Mouse (Mus musculus): ENCODE results near the gene Cks1b.

Cks1b gene

DNA sequence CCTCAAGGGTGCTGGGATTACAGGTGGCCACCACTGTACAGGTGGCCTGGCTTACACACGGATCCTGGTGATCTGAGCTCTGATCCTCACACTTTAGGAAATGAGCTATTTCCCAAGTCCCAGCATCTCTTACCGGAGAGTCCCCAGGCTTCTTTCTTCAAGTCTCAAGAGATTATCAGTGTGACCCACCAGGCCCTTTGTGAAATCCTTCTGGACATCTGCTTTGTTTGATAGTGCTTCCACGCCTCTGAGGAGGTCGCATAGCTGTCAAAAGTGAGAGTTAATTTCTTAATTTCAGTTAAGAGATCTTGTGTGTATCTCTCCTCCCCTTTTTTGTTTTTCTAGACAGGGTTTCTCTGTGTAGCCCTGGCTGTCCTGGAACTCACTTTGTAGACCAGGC lies 7.7 kb upstream of the Cks1b start:
- no peak for DNase-seq (ENCODE audit: low read depth, low spot score)

DNA sequence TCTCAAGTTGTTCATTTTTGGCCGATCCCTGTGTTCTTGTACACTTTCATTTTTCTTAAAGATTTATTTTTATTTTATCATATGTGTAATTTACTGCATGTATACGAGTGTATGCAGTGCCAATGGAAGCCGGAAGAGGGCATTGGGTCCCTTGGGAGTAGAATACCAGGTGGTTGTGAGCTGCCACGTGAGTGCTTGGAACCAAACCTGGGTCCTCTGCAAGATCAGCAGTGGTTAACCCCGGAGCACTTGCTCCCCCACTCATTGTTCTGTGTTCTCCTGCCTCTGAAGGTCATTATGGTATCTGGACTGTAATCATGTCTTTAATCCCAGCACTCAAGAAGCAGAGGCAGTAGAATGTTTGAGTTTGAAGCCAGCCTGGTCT lies 7.0 kb upstream of the Cks1b start:
- no peak for DNase-seq (ENCODE audit: low read depth, low spot score)

DNA sequence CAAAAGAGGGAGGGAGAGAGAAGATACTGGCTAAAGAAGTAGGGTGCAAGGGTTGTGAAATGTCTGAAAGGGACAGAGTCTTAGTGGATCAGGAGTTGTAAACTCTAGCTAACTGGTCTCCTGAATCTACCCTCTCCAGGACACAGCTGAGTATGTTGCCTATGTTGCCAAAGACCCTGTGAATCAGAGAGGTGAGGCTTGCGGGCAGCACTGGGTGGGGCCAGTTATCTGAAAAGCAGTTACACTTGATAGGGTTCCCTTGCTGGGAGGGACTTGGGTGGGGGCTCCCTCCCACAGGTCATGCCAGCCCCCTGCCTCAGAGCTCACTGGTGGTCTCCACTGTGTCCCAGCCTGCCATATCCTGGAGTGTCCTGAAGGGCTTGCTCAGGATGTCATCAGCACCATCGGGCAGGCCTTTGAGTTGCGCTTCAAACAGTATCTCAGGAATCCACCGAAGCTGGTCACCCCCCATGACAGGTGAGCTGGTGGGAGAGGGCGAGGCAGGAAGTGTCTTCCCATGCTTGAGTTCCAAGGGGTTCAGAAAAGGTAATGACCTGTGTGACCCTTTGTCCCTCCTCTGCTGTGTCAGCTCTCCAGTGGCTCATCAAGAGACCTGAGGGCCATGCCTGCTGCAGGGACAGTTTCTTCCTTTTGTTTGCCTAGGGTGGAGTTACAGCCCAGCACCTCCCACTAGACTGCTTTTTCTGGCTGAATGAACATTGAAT lies 6.4 kb upstream of the Cks1b start:
- DNase-seq (ENCODE audit: low read depth, low spot score) = no peak

DNA sequence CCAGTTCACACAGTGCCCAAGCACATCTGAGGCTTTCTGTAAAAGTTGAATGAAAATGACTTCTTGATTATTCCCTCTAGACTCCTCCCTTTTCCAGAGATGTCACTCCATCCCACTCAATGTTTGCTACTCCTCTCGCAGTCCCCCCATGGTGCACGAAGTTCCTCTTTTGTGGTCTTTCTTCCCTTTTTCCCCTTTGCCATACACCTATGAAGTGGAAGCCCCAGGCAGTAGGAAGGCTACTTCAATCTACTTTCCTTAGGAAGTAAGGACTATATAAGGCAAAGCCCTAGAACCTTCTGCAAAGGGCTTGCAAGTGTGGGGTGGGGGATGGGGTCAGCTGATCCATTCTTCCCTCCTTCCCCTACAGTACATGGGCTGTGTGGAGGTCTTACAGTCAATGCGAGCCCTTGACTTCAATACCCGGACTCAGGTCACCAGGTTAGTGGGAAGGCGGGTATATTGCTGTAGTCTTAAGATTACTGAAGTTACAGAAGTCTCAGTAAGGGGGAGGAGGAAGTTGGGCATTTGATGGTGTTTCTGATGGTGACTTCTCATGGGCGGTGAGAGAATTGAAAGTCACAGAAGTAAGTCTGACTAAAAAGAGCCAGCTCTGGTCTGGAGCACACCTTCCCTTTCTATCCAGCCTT lies 4.5 kb upstream of the Cks1b start:
- no peak for DNase-seq (ENCODE audit: low read depth, low spot score)

DNA sequence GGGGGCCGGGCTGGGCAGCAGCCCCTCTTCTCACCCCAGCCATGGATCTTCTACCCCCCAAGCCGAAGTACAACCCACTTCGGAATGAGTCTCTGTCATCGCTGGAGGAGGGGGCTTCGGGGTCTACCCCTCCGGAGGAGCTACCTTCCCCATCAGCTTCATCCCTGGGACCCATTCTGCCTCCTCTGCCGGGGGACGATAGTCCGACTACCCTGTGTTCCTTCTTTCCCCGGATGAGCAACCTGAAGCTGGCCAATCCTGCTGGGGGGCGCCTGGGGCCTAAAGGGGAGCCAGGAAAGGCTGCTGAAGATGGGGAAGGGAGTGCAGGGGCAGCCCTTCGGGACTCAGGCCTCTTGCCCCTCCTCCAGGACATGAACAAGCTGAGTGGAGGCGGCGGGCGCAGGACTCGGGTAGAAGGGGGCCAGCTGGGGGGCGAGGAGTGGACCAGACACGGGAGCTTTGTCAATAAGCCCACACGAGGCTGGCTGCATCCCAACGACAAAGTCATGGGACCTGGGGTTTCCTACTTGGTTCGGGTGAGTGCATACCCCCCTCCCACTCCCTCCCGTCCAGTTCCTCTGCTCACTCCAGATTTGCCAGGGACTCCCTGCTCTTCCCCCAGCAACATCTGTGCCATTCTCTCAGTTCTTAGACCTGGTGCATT lies 3.8 kb upstream of the Cks1b start:
- no peak for DNase-seq (ENCODE audit: low read depth, low spot score)

DNA sequence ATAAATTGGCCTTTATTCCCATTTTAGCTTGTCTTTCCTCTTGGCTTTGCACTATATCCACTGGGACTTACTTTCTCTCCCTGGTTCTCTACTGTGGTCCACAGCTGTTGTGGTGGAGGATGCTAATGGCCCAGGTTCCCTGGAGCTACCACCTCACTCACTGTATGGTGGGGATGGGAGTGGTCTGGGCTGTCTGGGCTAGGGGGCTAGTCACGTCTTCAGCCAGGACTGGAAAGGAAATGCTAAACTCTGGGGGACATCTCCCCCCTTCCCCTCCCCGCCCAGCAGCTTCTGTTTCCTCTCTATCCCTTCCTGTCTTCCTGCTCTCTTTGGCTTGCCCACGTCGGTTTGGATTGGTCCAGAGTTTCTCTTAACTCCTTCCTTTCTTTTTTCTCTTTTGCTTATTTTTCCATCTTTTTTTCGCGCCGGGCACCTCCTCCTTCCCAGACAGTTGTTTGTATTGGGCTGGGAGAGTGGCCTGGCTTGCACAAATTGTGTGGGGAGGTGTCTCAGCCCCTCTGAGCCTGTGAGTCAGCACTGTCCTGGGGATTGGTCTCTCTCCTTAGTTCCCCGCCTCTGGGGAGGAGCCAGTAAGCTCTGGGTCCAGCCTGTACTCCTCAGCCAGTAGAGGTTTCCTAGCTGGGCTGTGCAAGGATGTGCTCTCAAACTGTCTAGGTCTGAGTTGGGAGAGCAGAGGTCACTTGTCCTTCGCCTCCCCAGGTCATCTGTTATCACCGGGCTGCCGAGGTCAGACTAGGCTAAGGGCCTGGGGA lies 3.0 kb upstream of the Cks1b start:
- no peak for DNase-seq (ENCODE audit: low read depth, low spot score)

DNA sequence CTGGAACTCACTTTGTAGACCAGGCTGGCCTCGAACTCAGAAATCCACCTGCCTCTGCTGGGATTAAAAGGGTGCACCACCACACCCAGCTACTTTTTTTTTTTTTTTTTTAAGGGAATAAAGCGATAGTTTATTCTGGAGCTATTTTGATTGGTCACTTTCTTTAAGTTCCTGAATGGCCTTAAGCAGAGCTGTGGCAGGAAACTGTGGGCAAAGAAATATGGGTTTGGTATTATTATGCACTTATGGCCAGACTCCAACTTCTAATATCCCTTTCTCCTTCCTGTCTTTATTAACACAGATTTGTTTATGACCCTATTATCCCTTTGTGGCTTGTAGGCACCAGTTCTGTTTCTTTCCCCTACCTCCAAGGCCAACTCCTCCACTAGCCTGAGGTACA lies 2.2 kb upstream of the Cks1b start:
- no peak for DNase-seq (ENCODE audit: low read depth, low spot score)

DNA sequence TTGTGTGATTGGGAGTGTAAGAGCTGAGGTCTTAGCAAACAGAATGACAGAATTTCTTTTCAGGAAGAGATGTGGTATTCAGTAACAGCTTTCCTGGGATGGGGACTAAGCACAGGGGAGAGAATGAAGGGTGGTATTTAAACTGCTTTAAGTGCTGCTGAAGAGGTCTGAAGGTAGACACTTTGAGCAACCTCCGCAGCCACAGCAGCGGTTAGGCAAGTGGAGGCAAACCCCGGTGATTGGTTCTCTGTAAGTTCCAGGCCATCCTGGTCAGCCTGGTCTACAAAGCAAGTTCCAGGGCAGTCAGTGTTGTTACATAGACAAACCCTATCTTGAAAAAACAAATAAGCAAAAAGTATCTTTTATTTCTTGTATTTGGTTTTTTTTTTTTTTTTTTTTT lies 1.8 kb upstream of the Cks1b start:
- DNase-seq (ENCODE audit: low read depth, low spot score) = no peak

DNA sequence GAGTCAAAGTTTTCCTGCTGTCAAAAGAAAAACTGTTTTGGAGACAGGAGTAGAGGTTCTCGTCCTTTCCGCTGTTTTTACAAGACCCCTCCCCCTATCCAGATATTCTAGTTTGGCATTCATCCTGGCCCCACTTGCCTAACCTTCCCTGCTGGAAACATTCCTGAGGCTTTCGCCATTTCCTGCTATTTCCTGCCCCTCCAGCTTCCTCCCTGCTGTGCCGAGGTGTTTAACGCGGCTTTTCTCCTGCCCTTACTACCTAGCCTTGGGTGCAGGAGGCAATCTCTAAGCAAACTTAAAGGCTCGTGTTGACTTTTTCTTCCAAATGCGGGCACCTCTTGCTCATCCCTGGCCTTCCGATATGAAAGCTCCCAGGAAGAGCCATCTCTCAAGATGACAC lies 1.4 kb upstream of the Cks1b start:
- no peak for DNase-seq (ENCODE audit: low read depth, low spot score)

DNA sequence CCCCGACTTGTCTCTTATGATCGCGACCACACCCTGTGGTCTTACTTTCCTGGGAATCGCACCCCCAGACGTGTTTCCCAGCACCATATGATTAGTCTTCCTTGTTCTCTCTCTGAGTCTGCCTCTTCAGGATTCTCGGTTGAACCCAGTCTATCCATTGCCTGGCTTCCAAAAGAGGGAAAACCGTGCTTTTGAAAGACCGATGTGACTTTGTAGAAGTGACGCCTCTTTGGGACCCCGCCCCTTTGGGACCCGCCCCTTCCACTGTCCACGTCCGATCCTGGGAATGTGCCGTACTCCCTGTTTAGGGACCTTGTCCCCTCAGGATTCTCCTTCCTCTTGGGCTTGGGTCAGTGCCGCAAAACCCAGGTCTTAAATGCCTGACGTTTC lies 673 bp upstream of the Cks1b start:
- no peak for DNase-seq (ENCODE audit: low read depth, low spot score)

DNA sequence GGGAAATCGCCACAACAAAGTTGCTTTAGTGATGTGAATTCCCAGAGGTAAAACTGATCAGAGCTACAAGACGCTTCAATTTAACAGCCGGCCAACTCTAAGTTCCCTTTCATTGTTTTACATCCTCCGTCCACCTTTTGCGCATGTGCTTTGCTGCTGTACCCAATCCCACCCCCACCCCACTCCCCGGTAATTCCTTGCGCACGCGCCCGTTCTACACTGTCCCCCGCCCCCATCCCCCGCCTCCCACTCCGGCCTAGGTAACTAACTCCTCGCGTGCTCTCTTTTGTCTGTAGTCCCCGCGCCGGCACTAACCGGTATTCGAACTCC lies 378 bp downstream of the Cks1b start:
- no peak for DNase-seq (ENCODE audit: low read depth, low spot score)

DNA sequence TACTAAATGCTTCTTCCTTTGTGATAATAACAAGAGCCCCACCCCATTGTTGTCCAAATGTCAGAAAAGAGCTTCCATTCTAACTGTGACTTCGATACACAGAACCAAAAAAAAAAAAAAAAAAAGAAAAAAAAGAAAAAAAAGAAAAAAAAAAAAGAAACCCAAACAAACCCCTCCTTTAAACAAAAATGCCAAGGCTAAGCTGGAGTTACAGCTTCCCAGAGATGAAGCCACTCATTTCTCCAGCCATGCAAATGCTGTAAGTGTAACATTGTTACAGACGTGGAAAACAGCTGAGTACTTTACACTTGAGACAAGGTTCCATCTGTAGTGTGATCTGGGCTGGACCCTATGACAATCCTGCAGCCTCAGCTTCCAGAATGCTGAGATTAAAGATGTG lies 1.1 kb downstream of the Cks1b start:
- no peak for DNase-seq (ENCODE audit: low read depth, low spot score)

DNA sequence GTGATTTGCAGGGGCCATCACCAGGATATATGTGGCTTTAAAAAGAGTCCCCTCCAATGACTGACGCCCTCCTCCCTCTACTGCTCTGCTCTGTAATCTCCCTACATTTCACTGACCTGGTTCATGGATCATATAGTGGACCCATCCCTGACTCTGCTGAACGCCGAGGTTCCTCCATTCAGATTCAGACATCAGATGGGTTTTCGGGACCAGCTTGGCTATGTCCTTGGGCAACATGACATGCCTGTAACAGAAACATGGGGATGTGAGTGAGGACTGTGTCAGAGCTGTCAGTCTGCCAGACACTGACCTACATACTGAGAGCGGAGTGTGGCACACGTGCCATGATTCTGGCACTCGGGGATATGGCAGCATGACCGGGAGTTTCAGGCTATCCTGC lies 2.0 kb downstream of the Cks1b start:
- no peak for DNase-seq (ENCODE audit: low read depth, low spot score)

DNA sequence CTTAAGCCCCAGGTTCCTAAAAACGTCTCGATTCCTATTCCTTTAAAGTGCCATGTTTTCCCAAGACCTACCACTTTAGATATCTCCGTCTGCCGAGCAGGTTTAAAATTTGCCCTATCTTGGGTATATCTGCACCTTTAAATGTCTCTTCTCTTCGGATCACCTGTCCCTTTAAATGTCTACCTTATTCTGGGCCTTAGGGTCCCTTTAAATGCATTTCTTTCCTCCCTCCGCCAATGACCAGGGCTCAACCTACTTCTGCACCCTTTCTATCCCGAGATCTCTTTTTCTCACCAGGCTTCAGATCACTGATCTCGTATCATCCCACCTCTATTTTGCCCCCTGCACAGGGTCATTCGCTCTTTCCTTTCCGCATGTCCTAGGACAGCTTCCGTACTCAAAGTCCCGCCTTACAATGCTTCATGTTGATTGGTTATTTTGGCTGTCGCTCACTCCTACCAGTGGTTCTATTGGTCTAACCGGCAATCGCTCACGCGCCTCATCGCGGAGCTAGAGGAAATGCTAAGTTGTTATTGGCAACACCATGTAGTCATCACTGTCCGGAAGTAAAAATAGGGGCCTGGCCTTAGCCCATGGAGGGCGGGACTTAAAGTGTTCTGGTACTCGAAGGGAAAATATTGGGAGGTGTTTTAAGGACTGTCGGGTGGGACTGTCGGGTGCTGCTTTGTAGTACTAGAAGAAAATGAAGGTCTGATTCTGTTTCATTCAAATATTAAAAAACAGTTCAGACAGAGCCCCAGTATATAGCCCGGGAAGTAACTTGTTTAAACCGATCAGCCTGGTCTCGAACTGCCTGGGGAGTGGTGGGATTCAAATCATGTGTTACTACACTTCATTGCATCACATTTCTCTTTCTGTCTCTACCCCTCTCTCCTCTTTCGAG lies 6.4 kb downstream of the Cks1b start, which contains the start of gene Flad1:
Gene Flad1, minus strand, starts transcription at position 381 of the 904 bp plus-strand sequence.
- peak; percentile 99 for DNase-seq (ENCODE audit: low read depth, low spot score)

DNA sequence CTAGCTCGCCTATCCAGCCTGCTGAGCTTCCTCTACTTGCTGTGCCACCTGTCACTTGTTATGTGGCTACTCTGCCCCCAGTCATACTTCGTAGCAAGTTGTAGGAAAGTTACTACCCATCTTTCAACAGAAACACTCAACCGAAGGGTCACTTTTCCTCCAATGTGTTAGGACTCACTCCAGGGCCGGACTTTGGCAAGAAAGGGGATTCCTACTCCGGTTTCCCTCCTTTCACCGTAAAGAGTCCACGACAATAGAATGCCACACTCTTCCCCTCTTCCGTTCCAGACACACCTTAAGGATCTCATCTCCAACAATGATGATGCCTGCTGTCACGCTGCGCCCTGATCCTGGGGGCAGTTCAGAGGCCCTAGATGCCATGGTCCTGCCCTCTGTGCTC lies 7.3 kb downstream of the Cks1b start:
- DNase-seq (ENCODE audit: low read depth, low spot score) = no peak

DNA sequence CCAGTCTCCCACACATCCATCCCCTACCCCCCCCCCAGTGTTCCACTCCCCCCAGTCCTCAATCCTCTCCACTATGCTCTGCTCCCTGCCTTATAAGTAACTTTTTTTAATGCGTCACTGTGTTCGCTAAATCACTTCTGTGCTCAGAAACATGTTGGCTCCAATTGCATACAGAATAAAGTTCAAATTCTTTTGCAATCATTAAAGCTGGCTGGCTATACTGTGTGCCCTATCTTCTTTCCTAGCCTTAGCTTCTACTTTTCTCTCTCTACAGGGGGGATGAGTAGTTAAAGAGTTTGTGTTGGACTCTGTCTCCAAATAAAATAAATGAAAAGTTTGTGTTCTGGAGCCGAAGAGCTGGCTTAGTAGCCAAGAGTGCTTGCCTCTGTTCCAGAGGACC lies 8.5 kb downstream of the Cks1b start:
- DNase-seq (ENCODE audit: low read depth, low spot score) = no peak

DNA sequence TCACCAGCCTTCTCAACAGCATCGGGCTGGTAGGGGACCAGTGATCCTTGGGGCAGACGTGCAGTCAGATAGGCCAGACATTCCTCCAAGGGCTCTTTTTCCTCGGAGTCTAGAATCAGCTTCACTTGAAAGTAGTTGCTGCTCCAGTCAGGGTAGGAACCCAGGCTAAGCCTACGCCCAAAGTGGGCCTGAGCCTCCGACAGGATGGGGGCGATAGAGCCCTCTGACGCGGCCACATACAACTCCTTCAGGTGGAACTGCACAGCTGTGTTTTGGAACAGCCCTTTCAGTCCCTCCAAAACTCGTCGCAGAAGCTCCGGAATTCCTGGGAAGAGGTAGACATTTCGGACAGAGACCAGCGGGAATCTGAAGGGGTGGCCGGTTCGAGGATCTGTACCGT lies 9.7 kb downstream of the Cks1b start:
- no peak for DNase-seq (ENCODE audit: low read depth, low spot score)

DNA sequence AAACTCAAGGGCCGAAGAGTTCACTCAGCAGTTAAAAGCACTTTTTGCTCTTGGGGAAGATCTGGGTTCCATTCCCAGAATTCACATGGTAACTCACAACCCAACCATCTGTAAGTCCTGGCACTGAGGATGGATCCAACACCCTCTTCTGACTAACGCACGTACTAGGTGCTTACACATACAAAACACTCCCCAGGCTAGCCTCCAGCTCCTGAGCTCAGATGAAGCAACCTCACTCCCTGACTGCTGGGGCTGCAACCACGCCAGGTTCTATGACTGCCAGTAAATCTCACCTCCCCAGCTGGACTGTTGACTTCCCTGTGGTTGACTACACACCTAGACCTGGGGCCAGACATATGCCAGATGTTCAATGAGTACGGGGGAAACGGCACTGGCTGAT lies 11.3 kb downstream of the Cks1b start:
- no peak for DNase-seq (ENCODE audit: low read depth, low spot score)

DNA sequence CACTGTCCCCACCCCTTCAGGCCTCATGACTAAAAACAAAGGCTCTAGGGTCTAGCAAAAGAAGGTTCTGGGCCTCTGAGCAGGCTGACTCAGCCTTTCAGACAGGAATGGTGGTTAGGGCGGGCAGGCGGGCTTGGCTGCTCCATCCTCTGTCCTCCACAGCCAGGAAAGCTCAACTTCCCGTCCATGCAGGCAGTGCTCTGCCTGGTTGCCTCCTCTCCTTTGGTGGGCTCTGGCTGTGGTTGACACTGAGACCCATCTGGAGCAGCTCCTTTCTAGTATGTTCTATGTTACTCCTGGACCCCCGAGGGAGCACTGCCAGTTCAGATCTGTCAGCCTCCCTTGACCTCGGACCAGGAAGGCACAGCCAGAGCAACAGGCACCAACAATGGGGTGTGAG lies 15.5 kb downstream of the Cks1b start, which contains the start of gene Lenep:
Gene Lenep, minus strand, starts transcription at position 101 of the 400 bp plus-strand sequence.
- no peak for DNase-seq (ENCODE audit: low read depth, low spot score)

DNA sequence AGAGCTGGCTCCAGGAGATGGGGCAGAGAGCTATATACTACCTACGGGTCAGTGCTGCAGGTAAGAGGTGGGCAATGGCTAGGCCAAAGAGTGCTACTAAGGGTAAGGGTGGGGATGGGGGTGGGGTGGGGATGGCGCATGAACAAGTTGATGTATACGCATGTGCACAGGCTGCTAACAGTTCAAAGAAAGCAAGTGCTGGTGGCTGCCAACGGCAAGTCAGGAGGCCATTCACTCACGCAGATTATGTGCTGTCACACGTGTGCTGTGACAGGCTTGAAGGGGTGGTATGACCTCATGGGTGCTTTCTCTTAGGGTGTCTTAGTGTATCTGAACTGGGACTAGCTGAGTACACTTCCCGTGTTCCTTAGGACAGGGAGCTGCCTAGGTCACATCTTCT lies 16.9 kb downstream of the Cks1b start:
- no peak for DNase-seq (ENCODE audit: low read depth, low spot score)

DNA sequence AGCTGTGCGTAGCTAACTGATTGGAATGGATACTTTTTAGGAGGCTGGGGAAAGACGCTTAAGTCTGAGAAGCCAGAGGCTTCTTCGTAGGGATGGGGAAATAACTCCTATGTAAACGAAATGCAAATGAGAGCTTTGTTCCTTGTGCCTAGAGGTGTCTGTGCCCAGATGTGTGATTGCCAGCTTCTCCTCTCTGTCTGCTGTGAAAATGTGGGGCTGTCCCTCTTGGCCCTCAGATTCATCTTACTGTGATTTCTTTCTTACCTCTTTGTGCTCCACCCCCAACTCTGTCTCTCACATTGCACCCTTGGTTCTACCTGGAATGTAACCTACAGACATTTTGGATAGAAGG lies 21.6 kb downstream of the Cks1b start:
- DNase-seq (ENCODE audit: low read depth, low spot score) = no peak

All from CD4-positive helper T cell, adult 2 months (primary cell).